Comparison of ENCODE assay signal across 8 mouse cellular contexts in genomic region chr16:28793115-28793514, GRCm38 (mm10). TPM values are rescaled to one million over a fixed set of nuclear protein-coding genes. Genes with fewer than 3 reads are reported as not detected.
DNase-seq lines count a peak whose midpoint lies in the region; ATAC-seq and TF ChIP-seq lines count a peak whose summit lies in the region.

No protein-coding gene starts in this region.

- H3K36me3 ChIP-seq in forebrain, embryonic 12.5 days (replicated peaks), result no peaks in the 10 kb centered on the region

- no peak overlapping the region for H3K4me3 ChIP-seq in forebrain, embryonic 12.5 days (replicated peaks)
- no peak overlapping the region for H3K4me3 ChIP-seq in layer of hippocampus, adult 2 months

- H3K9ac ChIP-seq in forebrain, embryonic 12.5 days, result no peak overlapping the region

- peak; percentile 91 for TF ChIP-seq CTCF in layer of hippocampus, adult 2 months (conservative IDR thresholded peaks at IDR 0.05)

- H3K27ac ChIP-seq in forebrain, embryonic 12.5 days, result no peak overlapping the region
- no peak overlapping the region for H3K27ac ChIP-seq in layer of hippocampus, adult 2 months

- H3K9me3 ChIP-seq in forebrain, embryonic 12.5 days, result no peaks in the 10 kb centered on the region

- H3K27me3 ChIP-seq in forebrain, embryonic 12.5 days, result no peaks in the 10 kb centered on the region

- H3K4me2 ChIP-seq in forebrain, embryonic 12.5 days, result no peak overlapping the region

- DNase-seq in gastrocnemius, adult 18-20 months (ENCODE audit: low spot score), result peak; percentile 4
- DNase-seq in gastrocnemius, postnatal 25 days, result no peak
- peak; percentile 29 for DNase-seq in urinary bladder, postnatal 25 days (ENCODE audit: low spot score)
- DNase-seq in urinary bladder, postnatal 4 days (ENCODE audit: low spot score in 2 of 2), result no peak
- peak in 1 of 2 experiments; percentile 57 for DNase-seq in layer of hippocampus, adult 2 months (ENCODE audit: low spot score in 2 of 2)
- DNase-seq in mesoderm, embryonic 11.5 days (ENCODE audit: low read depth, low spot score), result peak; percentile 58
- no peak for DNase-seq in spleen, postnatal 14 days (ENCODE audit: low spot score in 2 of 2)

- H3K4me1 ChIP-seq in forebrain, embryonic 12.5 days, result no peaks in the 10 kb centered on the region

- peak; percentile 58; the same call in 1 of the 2 replicates for ATAC-seq in forebrain, embryonic 12.5 days (ENCODE audit: low FRiP score)

- 4% methylated on average over 4 of the region's 4 CpGs for WGBS in forebrain, embryonic 12.5 days

RNA-seq across cellular contexts. Expression of gene Fgf12, which starts 40.2 kb away (rescaled TPM):
- under 1 TPM in 1 of 2 experiments, not detected in 1; 0.07 TPM for total RNA-seq in gastrocnemius, adult 18-20 months (2021)
- total RNA-seq in gastrocnemius, postnatal 25 days (2021), result under 1 TPM in 1 of 2 experiments, not detected in 1; 0.48 TPM
- 5.1 and 5.6 TPM in 2 replicates for polyA plus RNA-seq in forebrain, embryonic 12.5 days (2016; fragmentation: Nextera tagmentation; extraction: Ambion mirVana)
- total RNA-seq in layer of hippocampus, adult 2 months (2021), result 100 to 1,000 TPM; 141 to 148 TPM

Comparison
In these comparisons a context has a peak if more than half of its experiments do, and no peak if none do; other contexts are left out.
1. DNase-seq: peak in gastrocnemius, adult 18-20 months (single experiment), urinary bladder, postnatal 25 days (single experiment) and mesoderm, embryonic 11.5 days (single experiment); none in gastrocnemius, postnatal 25 days (single experiment), urinary bladder, postnatal 4 days (0 of 2) and spleen, postnatal 14 days (0 of 2).
2. RNA of gene Fgf12, which starts 40.2 kb away (total RNA-seq): 141 to 148 TPM in layer of hippocampus, adult 2 months; 0.48 TPM in gastrocnemius, postnatal 25 days and 0.07 TPM in gastrocnemius, adult 18-20 months; every median in the first group is over 10 times any median in the second.